Mouse (Mus musculus): Measurements from ENCODE around the gene Cyp4f40.
"Not testable (repeated sequence)": the region's sequence is repeated elsewhere in the genome, so short reads cannot be mapped to it uniquely, and the experiment has no call there.

Cyp4f40 gene

GRCm38 (mm10) chr17:32658712-32659111 is at the start of gene Cyp4f40:
Gene Cyp4f40, plus strand, starts transcription at chr17:32658900.
- peak; percentile 49 for DNase-seq (ENCODE audit: low spot score)

GRCm38 (mm10) chr17:32610231-32610630 is 48.5 kb upstream of the Cyp4f40 start:
- not testable (repeated sequence) for DNase-seq (ENCODE audit: low spot score)

DNA sequence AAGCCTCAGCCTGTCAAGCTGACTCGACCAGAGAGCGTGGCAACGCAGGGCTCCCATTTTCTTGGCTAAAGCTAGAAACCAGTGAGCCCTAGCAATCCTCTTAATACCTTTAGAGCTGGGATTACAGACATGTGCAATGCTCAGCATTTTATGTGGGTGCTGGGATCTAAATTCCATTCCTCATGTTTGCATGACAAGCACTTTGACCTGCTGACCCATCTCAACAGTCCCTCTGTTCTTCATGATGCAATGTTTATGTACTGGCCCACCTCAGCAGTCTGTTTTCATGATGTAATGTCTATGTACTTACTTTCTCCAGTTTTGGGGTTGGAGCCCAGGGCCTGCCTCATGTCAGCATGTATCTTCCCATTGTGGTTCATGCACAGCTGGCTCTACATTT is 47.8 kb upstream of the Cyp4f40 start:
- DNase-seq (ENCODE audit: low spot score): no peak

DNA sequence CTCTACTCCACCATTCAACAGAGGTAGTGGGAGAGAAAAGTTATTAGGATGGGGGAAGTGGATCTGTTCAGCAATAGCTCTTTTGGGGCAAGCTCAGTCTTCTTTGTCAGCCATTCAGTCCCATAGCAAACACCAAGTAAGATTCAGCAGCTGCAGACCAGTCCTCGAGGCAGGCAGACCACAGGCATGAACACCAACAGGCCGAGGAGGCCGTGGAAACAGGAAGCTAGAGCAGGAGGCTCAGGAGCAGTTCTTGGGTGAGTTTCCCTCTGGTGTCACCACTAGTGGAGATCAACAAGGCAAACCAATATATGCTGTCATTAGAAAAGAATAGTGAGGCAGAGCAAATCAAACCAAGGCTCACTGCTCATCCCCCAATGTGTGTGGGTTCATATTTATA is 46.3 kb upstream of the Cyp4f40 start:
- no peak for DNase-seq (ENCODE audit: low spot score)

- DNase-seq (ENCODE audit: low spot score): no peak
Measured at GRCm38 (mm10) chr17:32617252-32617651, 41.4 kb upstream of the Cyp4f40 start.

- DNase-seq (ENCODE audit: low spot score): not testable (repeated sequence)
Measured at GRCm38 (mm10) chr17:32621018-32621417, 37.7 kb upstream of the Cyp4f40 start, which contains the start of gene Cyp4f37. Gene Cyp4f37, plus strand, starts transcription at chr17:32621309.

DNA sequence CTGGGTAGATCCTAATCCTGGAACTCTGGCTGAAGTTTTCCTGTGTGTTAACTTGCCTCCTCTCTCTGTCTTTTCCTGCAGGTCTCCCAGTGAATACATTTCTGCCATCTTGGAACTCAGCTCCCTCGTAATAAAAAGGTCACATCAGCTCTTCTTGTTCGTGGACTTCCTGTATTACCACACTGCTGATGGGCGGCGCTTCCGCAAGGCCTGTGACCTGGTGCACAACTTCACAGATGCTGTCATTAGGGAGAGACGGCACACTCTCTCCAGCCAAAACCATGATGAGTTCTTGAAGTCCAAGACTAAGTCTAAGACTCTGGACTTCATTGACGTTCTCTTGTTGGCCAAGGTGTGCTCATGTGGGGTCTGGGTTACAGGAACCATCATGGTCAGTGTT is 29.0 kb upstream of the Cyp4f40 start:
- not testable (repeated sequence) for DNase-seq (ENCODE audit: low spot score)

GRCm38 (mm10) chr17:32631936-32632335 is 26.8 kb upstream of the Cyp4f40 start:
- DNase-seq (ENCODE audit: low spot score): no peak

- not testable (repeated sequence) for DNase-seq (ENCODE audit: low spot score)
Measured at GRCm38 (mm10) chr17:32634242-32634971, 24.3 kb upstream of the Cyp4f40 start.

DNA sequence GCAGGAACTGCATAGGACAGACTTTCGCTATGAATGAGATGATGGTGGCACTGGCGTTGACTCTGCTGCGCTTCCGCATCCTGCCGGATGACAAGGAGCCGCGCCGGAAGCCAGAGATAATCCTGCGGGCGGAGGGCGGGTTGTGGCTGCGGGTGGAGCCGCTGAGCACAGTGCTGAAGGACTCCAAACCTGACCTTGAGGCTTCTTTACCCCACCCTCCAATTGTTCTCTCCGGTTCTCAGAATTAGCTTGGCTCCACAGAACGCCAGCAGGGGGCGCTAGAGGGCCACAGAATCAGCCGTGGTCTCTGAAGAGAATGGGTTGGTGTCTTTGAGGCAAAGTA is 23.8 kb upstream of the Cyp4f40 start:
- DNase-seq (ENCODE audit: low spot score): peak; percentile 82

DNA sequence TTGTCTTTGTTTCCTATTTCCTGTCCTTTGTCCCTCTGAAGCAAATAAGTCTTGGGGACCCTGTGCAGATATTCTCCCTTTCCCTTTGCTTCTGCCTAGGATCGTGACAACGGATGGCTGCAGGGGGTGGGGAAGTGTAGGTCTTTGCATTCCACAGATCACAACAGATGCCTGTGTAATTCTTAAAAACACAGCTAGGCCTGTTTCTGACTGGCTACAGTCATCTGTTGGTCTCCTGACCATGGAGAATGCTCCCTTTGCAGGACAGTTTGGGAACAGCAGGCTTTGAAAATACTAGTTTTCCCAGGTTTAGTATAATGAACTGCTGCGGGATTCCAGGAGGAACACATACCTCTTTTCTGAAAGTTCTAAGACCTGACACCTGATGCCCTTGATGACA is 22.4 kb upstream of the Cyp4f40 start:
- no peak for DNase-seq (ENCODE audit: low spot score)

GRCm38 (mm10) chr17:32637151-32637550 is 21.5 kb upstream of the Cyp4f40 start:
- no peak for DNase-seq (ENCODE audit: low spot score)

DNA sequence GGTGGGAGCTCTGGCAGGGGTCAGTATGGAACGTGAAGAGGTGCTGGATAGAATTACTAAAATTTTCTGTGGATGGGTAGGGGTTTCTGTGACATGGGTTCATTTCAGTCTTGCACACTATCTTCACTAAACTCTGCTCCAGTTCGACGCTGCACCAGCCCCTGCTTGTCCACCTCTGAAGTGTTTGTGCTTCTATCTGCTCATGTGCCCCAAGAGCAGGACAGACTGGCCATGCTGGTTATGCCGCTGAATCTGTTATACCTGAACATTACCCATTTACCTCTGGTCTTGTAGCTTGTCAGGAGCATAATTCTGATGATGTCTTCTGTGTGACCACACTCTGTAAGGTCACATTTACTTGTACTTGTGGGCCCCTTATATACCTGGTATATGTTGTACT is 12.1 kb upstream of the Cyp4f40 start:
- DNase-seq (ENCODE audit: low spot score): no peak

GRCm38 (mm10) chr17:32653860-32654259 is 4.8 kb upstream of the Cyp4f40 start:
- no peak for DNase-seq (ENCODE audit: low spot score)

- DNase-seq (ENCODE audit: low spot score): no peak
Measured at GRCm38 (mm10) chr17:32657041-32657440, 1.7 kb upstream of the Cyp4f40 start.

DNA sequence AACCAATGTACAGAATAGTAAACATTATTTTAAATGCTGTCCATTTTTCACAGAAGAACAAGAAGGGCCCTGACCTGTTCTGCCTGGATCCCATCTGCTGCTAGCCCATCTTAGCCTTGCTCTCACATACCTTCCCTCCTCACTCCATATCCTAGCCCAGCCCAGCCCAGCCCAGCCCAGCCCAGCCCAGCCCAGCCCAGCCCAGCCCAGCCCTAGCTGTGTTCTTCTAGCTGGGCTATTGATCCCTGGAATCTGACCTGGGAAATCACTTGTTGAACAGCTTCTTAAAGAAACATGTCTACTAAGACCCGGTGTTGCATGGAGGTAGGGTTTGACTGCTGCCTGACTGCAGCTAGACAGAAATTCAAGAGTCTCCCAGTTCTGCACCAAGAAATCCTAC is 454 bp upstream of the Cyp4f40 start:
- no peak for DNase-seq (ENCODE audit: low spot score)

DNA sequence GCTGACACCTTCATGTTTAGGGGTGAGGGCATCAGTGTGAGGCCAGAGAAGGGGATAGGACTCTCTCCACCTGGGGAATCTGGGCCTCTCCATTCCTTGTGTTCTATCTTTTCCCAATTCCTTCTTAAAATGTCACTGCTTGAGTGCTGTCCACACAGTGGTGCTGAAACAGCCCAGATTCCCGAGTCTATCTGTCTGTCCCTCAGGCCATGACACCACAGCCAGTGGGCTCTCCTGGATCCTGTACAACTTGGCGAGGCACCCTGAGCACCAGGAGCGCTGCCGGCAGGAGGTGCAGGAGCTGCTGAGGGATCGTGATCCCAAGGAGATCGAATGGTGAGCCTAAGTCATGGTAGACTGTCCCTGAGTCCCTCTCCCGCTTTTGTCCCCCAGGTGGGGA is 15.3 kb downstream of the Cyp4f40 start:
- DNase-seq (ENCODE audit: low spot score): peak; percentile 15

GRCm38 (mm10) chr17:32676040-32676635 is 17.4 kb downstream of the Cyp4f40 start:
- no peak for DNase-seq (ENCODE audit: low spot score)

GRCm38 (mm10) chr17:32680404-32680803 is 21.7 kb downstream of the Cyp4f40 start:
- peak; percentile 8 for DNase-seq (ENCODE audit: low spot score)

- peak; percentile 8 for DNase-seq (ENCODE audit: low spot score)
Measured at GRCm38 (mm10) chr17:32685048-32685750, 26.5 kb downstream of the Cyp4f40 start, which contains the start of gene Cyp4f15. Gene Cyp4f15, plus strand, starts transcription at chr17:32685627.

DNA sequence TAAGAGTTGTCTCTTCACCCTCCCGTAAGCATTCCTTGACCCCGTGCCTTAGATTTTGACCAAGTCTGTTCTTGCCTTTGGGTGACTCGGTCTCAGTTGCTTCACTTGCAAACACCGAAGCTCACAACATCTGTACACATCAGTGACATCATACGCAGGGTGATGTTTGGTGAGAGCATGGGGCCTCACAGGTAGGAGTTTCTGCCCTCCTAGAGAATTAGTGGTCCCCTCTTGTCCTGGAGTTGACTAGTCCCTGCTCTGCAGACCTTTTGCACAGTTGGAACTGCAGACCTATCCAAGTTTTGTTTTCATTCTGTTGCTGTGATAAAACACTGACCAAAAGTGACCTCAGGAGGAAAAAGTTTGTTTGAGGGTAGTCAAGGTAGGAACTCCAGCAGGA is 28.0 kb downstream of the Cyp4f40 start:
- no peak for DNase-seq (ENCODE audit: low spot score)

DNA sequence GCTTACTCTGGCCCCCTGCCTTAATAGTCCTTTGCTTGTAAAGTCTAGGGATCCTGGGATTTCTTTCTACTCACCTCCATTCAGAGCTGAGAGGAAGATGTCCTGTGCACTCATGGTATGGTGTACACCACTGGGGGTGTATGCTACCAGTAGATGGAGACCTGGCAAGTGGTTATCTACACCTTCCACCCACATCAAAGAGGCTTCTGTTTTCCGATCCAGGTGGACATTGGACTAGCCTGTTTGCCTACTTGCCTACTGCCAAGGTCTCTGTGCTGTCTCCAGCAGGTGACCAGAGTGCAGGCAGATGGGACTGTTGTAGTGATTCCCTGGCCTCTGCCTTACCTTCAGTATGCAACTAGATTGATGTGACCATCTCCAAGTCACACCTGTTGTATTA is 32.3 kb downstream of the Cyp4f40 start:
- no peak for DNase-seq (ENCODE audit: low spot score)

- DNase-seq (ENCODE audit: low spot score): no peak
Measured at GRCm38 (mm10) chr17:32702826-32703225, 44.1 kb downstream of the Cyp4f40 start.
